Mouse (Mus musculus) forebrain, embryonic 14.5 days (tissue): ENCODE measurements around the gene Herc3. TPM values are rescaled to one million over a fixed set of nuclear protein-coding genes. Genes with fewer than 3 reads are reported as not detected.
"Not testable (repeated sequence)": the region's sequence is repeated elsewhere in the genome, so short reads cannot be mapped to it uniquely, and the experiment has no call there.

ENCODE experiments used
- ATAC-seq: fragments of 200-750 bp; cut with Nextera tagmentation; 2 replicates; pipeline ENCODE4 v1.8.0; 2017; ENCODE audit warnings: mild to moderate bottlenecking, moderate library complexity
- DNase-seq: peaks from one replicate; pipeline ENCODE4 v3.0.0-alpha.2; 2015; ENCODE audit warnings: low spot score
- H3K27ac ChIP-seq: fragments of 300-500 bp; sonication (generic); 2 replicates; pipeline ENCODE4 v1.5.1; 2014; ENCODE audit warnings: low read depth, mild to moderate bottlenecking, control low read depth, low read length, moderate library complexity
- H3K27me3 ChIP-seq: fragments of 300-500 bp; sonication (generic); replicated peaks from 2 replicates; pipeline ENCODE4 v1.6.1; 2014; ENCODE audit warnings: low read length, control low read depth, mixed read lengths; ENCODE audit not compliant: control insufficient read depth, insufficient read depth
- H3K36me3 ChIP-seq: fragments of 300-500 bp; sonication (generic); 2 replicates; pipeline ENCODE4 v1.6.1; 2014; ENCODE audit warnings: low read length, control low read depth; ENCODE audit not compliant: control insufficient read depth, insufficient read depth
- H3K4me1 ChIP-seq: fragments of 300-500 bp; sonication (generic); 2 replicates; pipeline ENCODE4 v1.6.1; 2014; ENCODE audit warnings: antibody characterized with exemption, low read length, control low read depth; ENCODE audit not compliant: control insufficient read depth, insufficient read depth
- H3K4me2 ChIP-seq: fragments of 300-500 bp; sonication (generic); 2 replicates; pipeline ENCODE4 v1.6.1; 2014; ENCODE audit warnings: mild to moderate bottlenecking, control low read depth, low read length
- H3K4me3 ChIP-seq: fragments of 300-500 bp; sonication (generic); 2 replicates; pipeline ENCODE4 v1.5.1; 2014; ENCODE audit warnings: low read depth, low read length, control low read depth
- H3K9ac ChIP-seq: fragments of 300-500 bp; sonication (generic); 2 replicates; pipeline ENCODE4 v1.6.1; 2014; ENCODE audit warnings: mild to moderate bottlenecking, low read length, control low read depth, moderate library complexity
- H3K9me3 ChIP-seq: fragments of 300-500 bp; sonication (generic); replicated peaks from 2 replicates; pipeline ENCODE4 v1.6.1; 2016; ENCODE audit warnings: low read length, control low read depth, mixed read lengths; ENCODE audit not compliant: control insufficient read depth
- WGBS: fragments of 180-500 bp; shearing (Covaris S2); extraction: QIAGEN DNeasy Blood & Tissue Kit; methylation state at CpG from one replicate; pipeline ENCODE4 v1.1.7; 2014; 5-methylcytosine and 5-hydroxymethylcytosine counted together
- polyA plus RNA-seq: library from polyadenylated mRNA; unstranded; fragments of >200 nt; fragmentation: Nextera tagmentation; extraction: Ambion mirVana; gene quantifications from 2 replicates; pipeline ENCODE4 v1.2.1, GENCODE M21; 2014

Gene Herc3
- polyA plus RNA-seq, 1 experiment from 2014 or later: 21.2 TPM

DNA sequence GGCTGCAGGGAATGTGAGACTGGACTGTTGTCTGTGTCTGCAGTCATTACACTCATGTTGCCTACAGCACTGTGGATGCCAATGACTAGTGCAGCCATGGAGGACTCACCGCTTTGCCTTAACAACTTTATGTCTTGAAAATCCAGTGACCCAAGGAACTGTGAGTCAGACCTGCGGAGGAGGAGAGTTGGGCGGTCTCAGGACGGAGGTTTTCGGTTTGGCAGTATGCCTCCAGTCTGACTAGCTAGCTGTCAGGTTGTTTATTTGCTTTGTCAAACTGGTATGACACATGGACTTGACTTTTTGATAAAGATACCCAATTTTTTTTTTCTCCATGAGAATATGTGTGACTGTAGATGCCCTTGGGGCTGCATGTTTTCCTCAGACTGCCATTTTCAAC lies 16.6 kb downstream of the Herc3 start:
- no peak overlapping the region for H3K4me3 ChIP-seq
- DNase-seq (no peak), ATAC-seq (no peak)
- H3K9ac ChIP-seq: no peak overlapping the region
- no peak overlapping the region for H3K27ac ChIP-seq
- no peak overlapping the region for H3K4me2 ChIP-seq
- 98% methylated on average over 5 of the region's 5 CpGs for WGBS
- no peaks in the 10 kb centered on the region for H3K9me3 ChIP-seq
- no peaks in the 10 kb centered on the region for H3K36me3 ChIP-seq
- no peaks in the 10 kb centered on the region for H3K27me3 ChIP-seq
- H3K4me1 ChIP-seq: no peaks in the 10 kb centered on the region

DNA sequence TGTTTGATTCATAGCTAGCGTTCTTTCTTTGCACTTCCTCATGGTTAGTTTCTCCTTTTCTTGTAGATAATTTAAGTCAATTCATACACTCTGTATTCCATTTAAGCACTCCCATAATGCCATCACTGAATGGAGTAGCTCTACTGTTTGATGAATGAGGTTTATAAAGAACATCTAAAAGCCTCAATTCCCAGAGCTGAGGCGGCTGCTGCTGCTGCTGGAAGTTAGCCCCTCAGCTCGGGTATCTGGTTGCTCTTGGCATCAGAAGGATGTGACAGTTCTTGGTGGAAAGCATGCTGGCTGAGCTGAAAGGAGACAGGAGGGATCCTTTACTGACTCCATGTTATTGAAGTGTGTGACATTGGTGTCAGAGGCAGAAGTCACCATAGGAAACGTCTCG lies 18.1 kb downstream of the Herc3 start:
- Histone ChIP-seq H3K27me3 (no peaks in the 10 kb centered on the region), H3K9ac (no peak overlapping the region), H3K4me1 (no peaks in the 10 kb centered on the region), H3K4me3 (no peak overlapping the region), H3K9me3 (no peaks in the 10 kb centered on the region), H3K36me3 (no peaks in the 10 kb centered on the region), H3K27ac (no peak overlapping the region), H3K4me2 (no peak overlapping the region)
- WGBS: 13% methylated on average over 5 of the region's 5 CpGs
- ATAC-seq: peak; percentile 42; the same call in 1 of the 2 replicates
- DNase-seq: no peak

DNA sequence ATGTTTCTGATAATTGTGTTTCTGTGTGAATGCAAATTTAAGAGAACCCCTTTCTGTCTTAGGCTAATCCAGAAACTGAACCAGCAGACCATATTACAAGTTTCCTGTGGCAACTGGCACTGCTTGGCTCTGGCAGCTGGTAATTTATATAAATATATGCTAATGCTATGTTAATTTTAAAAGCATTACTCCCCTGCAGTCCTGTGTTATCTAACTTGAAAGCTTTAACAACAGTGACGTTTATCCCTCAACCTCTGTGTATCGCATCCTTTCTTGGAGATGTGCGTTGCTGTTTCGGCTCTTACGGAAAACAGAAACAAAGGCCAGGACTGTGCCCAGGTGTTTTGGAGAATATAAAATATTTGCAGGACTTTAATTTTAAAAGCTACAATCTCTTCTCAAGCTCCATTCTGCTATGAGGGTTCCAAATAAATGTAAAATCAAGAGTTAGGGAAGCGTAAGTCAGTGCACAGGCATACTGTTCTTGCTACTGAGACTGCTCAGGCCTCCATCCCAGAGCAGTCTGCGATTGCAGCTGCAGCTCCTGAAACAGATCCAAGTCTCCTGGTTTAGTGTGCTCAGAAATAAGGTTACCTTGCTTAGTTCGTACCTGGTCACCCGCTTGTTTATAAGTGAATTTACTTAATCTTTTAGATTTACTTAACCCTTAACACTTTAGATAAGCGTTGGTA lies 24.6 kb downstream of the Herc3 start:
- H3K4me3 ChIP-seq: no peak overlapping the region
- H3K4me2 ChIP-seq: no peak overlapping the region
- ATAC-seq (peak; percentile 87), DNase-seq (peak; percentile 69)
- no peaks in the 10 kb centered on the region for H3K36me3 ChIP-seq
- peaks cover 4% of the 10 kb centered on the region; the same call in 1 of the 2 replicates for H3K4me1 ChIP-seq
- 63% methylated on average over 10 of the region's 10 CpGs for WGBS
- peak overlapping the region; percentile 56 for H3K27ac ChIP-seq
- no peaks in the 10 kb centered on the region for H3K9me3 ChIP-seq
- H3K27me3 ChIP-seq: no peaks in the 10 kb centered on the region
- no peak overlapping the region for H3K9ac ChIP-seq

- H3K9ac ChIP-seq: no peak overlapping the region
- no peaks in the 10 kb centered on the region for H3K9me3 ChIP-seq
- H3K4me1 ChIP-seq: peaks cover 4% of the 10 kb centered on the region; the same call in 1 of the 2 replicates
- no peak overlapping the region; the same call in 1 of the 2 replicates for H3K27ac ChIP-seq
- H3K4me3 ChIP-seq: no peak overlapping the region
- H3K27me3 ChIP-seq: no peaks in the 10 kb centered on the region
- H3K4me2 ChIP-seq: no peak overlapping the region
- DNase-seq (no peak), ATAC-seq (no peak)
- 66% methylated on average over 2 of the region's 2 CpGs for WGBS
- no peaks in the 10 kb centered on the region for H3K36me3 ChIP-seq
These were observed 25.2 kb downstream of the Herc3 start for GRCm38 (mm10) chr6:58856494-58856893.

DNA sequence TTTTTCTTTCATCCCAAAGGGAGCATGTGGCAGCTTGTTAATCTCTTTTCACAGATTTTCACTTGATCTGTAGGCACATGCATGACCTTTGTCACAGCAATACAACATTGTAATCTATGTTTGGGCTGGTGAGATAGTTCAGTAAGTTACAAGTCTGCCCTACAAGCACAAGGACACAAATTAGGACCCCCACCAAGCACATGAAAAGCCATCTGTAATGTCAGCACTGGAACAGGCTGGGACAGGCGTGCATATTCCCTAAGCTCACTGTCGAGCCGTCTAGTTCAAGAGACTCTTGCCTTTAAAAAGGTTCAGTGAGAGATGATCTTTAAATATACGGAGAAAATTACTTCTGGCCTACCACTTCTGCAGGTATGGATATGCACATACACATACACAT lies 28.3 kb downstream of the Herc3 start:
- Histone ChIP-seq H3K4me2 (no peak overlapping the region), H3K27ac (no peak overlapping the region), H3K9ac (no peak overlapping the region), H3K36me3 (no peaks in the 10 kb centered on the region), H3K9me3 (no peaks in the 10 kb centered on the region), H3K4me3 (no peak overlapping the region), H3K27me3 (no peaks in the 10 kb centered on the region), H3K4me1 (peaks cover 9% of the 10 kb centered on the region)
- 71% methylated on average over 4 of the region's 4 CpGs for WGBS
- no peak for DNase-seq
- ATAC-seq: no peak

DNA sequence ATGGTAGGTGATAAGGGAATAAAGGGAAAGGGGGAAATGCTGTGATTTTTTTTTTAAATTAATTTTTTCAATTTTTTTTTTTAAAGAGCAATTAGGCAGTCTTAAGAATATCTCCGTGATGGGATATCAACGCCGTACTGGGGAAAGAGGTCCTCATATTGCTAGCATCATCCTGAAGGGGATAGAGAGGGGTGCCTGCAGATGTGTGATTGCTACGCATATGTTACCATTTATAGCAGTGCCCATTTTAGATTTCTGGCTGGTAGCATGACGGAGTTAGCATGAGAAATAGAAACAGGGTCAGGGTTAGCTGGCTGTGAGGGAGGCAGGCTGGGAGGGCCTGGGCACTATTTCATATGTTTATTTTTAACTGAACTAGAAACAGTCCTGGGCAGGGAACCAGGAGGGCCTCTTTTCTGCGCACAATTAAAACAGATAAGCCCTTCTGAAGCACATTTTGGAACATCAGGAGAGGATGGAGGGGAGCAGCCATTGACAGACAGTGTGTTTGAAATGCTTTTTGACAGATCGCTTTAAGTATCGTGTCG lies 31.3 kb downstream of the Herc3 start:
- 70% methylated on average over 9 of the region's 9 CpGs for WGBS
- H3K9me3 ChIP-seq: no peaks in the 10 kb centered on the region
- ATAC-seq: 0 out of 2 replicates have a peak, but pooled peaks have one; percentile 40

DNA sequence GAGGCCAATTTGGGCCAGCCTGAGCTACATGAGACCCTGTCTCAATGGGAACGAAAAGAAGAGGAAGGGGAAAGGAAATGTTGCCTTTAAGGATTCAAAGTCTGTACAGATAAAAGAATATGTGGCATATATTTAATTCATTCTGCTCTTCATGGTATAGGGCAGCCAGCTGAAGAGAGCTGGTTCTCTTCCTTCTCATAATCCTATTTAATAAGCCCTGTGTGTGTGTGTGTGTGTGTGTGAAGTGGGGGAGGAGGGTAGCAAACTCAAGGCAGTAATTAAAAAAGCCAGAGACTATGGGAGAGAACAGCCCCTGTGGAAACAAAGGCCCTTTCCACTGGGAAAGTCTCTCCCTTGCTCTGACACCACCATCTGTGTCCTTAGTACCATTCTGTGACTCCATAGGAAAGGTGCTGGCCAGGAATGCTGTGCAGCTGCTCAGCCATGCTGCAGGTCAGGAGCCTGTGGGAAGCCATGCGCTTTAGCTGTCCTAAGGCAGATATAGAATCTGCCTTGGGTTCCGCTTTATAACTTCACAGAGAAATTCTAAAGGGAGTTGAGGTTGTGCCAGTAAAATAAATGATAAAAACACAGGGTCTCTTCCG lies 32.5 kb downstream of the Herc3 start:
- H3K4me1 ChIP-seq: peaks cover 4% of the 10 kb centered on the region
- no peak overlapping the region for H3K9ac ChIP-seq
- DNase-seq (no peak), ATAC-seq (peak; percentile 33; the same call in 1 of the 2 replicates)
- no peaks in the 10 kb centered on the region for H3K27me3 ChIP-seq
- H3K27ac ChIP-seq: no peak overlapping the region
- H3K36me3 ChIP-seq: no peaks in the 10 kb centered on the region; the same call in 1 of the 2 replicates
- H3K4me2 ChIP-seq: no peak overlapping the region
- no peaks in the 10 kb centered on the region for H3K9me3 ChIP-seq
- H3K4me3 ChIP-seq: no peak overlapping the region
- WGBS: 76% methylated on average over 4 of the region's 4 CpGs

More for the DNA sequence above, 31.3 kb downstream of the Herc3 start:
- H3K27ac ChIP-seq: no peak overlapping the region; the same call in 1 of the 2 replicates
- H3K9ac ChIP-seq: no peak overlapping the region
- H3K4me2 ChIP-seq: no peak overlapping the region
- H3K4me1 ChIP-seq: peaks cover 4% of the 10 kb centered on the region
- no peaks in the 10 kb centered on the region for H3K27me3 ChIP-seq
- no peak overlapping the region for H3K4me3 ChIP-seq
- no peaks in the 10 kb centered on the region for H3K36me3 ChIP-seq
- DNase-seq: no peak

GRCm38 (mm10) chr6:58867858-58868257 lies 36.6 kb downstream of the Herc3 start:
- DNase-seq, H3K4me2 ChIP-seq, ATAC-seq, H3K27me3 ChIP-seq, H3K9ac ChIP-seq, H3K4me3 ChIP-seq, H3K27ac ChIP-seq, H3K9me3 ChIP-seq, H3K36me3 ChIP-seq, H3K4me1 ChIP-seq: not testable (repeated sequence)
- WGBS: 89% methylated on average over 6 of the region's 6 CpGs

DNA sequence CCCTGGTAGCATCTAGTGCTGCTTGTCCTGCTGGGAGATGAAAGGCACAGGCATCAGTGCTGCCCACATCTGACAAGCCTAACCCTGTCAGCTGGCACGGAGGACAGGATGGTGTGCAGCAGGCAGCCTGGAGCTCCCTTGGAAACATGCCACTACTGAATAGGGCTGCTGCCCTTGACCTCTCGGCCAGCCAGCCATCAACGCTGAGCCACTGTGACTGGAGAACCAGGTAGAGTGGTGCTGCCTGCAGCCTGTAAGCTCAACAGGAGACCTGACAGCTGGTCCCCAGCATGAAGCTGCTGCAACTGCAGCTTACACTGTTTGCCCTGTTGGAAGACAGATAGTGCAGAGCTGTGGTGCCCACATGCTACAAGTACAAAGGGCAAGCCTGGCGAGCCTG lies 48.3 kb downstream of the Herc3 start:
- Histone ChIP-seq H3K4me1 (no peaks in the 10 kb centered on the region), H3K36me3 (peaks cover 7% of the 10 kb centered on the region), H3K27ac (no peak overlapping the region), H3K9me3 (no peaks in the 10 kb centered on the region), H3K27me3 (no peaks in the 10 kb centered on the region), H3K9ac (no peak overlapping the region), H3K4me2 (no peak overlapping the region), H3K4me3 (no peak overlapping the region)
- no peak; the same call in 1 of the 2 replicates for ATAC-seq
- DNase-seq: no peak
- 74% methylated on average over 4 of the region's 4 CpGs for WGBS
